Comparison of ENCODE assay signal across 9 mouse cellular contexts in genomic region chr11:79002551-79002951, GRCm38 (mm10). TPM values are rescaled to one million over a fixed set of nuclear protein-coding genes. Genes with fewer than 3 reads are reported as not detected.
DNase-seq lines count a peak whose midpoint lies in the region; ATAC-seq and TF ChIP-seq lines count a peak whose summit lies in the region.
"Had no signal": no experiment of that assay in that cellular context is flagged by ENCODE, and none has a peak within 500 bp of the region (broad histone marks: within the 10 kb centered on the region; RNA-seq: fewer than 3 reads in every experiment).

No protein-coding gene starts in this region.

- H3K36me3 ChIP-seq in hindbrain, embryonic 10.5 days = no peaks in the 10 kb centered on the region
- H3K36me3 ChIP-seq in hindbrain, embryonic 14.5 days (replicated peaks; ENCODE audit: control insufficient read depth, insufficient read depth) = no peaks in the 10 kb centered on the region
- H3K36me3 ChIP-seq in E14TG2a.4 (ENCODE audit: insufficient read depth, low read length) = peaks cover 1% of the 10 kb centered on the region
- no peaks in the 10 kb centered on the region for H3K36me3 ChIP-seq in liver, embryonic 13.5 days

- no peak overlapping the region for H3K4me2 ChIP-seq in hindbrain, embryonic 14.5 days (replicated peaks)
- H3K4me2 ChIP-seq in liver, embryonic 13.5 days = no peak overlapping the region

- no peak for DNase-seq in hindbrain, embryonic 10.5 days (ENCODE audit: low spot score)
- no peak for DNase-seq in hindbrain, embryonic 14.5 days (ENCODE audit: low spot score)
- DNase-seq in liver, embryonic 13.5 days = no peak
- no peak for DNase-seq in gastrocnemius, postnatal 10 days
- DNase-seq in T-cell, adult 2 months (ENCODE audit: low spot score) = no peak

- TF ChIP-seq CTCF in E14TG2a.4 (conservative IDR thresholded peaks at IDR 0.05; ENCODE audit: low read length) = no peak

- no peaks in the 10 kb centered on the region for H3K27me3 ChIP-seq in hindbrain, embryonic 10.5 days (ENCODE audit: insufficient read depth, poor library complexity, severe bottlenecking)
- no peaks in the 10 kb centered on the region for H3K27me3 ChIP-seq in hindbrain, embryonic 14.5 days (ENCODE audit: control insufficient read depth, insufficient read depth, low read length)
- no peaks in the 10 kb centered on the region for H3K27me3 ChIP-seq in E14TG2a.4 (ENCODE audit: insufficient read depth, low read length)
- no peaks in the 10 kb centered on the region for H3K27me3 ChIP-seq in liver, embryonic 13.5 days

- no peak overlapping the region for H3K4me3 ChIP-seq in hindbrain, embryonic 10.5 days
- H3K4me3 ChIP-seq in hindbrain, embryonic 14.5 days (replicated peaks; ENCODE audit: low read length) = no peak overlapping the region
- H3K4me3 ChIP-seq in E14TG2a.4 (replicated peaks; ENCODE audit: low read length) = peak overlapping the region; percentile 32; the same call in 1 of the 2 replicates
- H3K4me3 ChIP-seq in liver, embryonic 13.5 days (replicated peaks) = no peak overlapping the region
- H3K4me3 ChIP-seq: erythroblast, embryonic 14.5 days had no signal

- H3K9ac ChIP-seq in hindbrain, embryonic 14.5 days = no peak overlapping the region
- no peak overlapping the region for H3K9ac ChIP-seq in liver, embryonic 13.5 days

- H3K27ac ChIP-seq in hindbrain, embryonic 10.5 days = peak overlapping the region; percentile 59
- no peak overlapping the region for H3K27ac ChIP-seq in hindbrain, embryonic 14.5 days
- H3K27ac ChIP-seq in liver, embryonic 13.5 days = peak overlapping the region; percentile 40

- WGBS in hindbrain, embryonic 10.5 days = 71% methylated on average over 5 of the region's 5 CpGs
- WGBS in hindbrain, embryonic 14.5 days = 76% methylated on average over 5 of the region's 5 CpGs
- 35% methylated on average over 5 of the region's 5 CpGs for WGBS in liver, embryonic 13.5 days (ENCODE audit: insufficient replicate concordance)

- peaks cover 9% of the 10 kb centered on the region; the same call in 1 of the 2 replicates for H3K4me1 ChIP-seq in hindbrain, embryonic 10.5 days (replicated peaks)
- H3K4me1 ChIP-seq in hindbrain, embryonic 14.5 days (replicated peaks; ENCODE audit: control insufficient read depth, insufficient read depth, low read length) = no peaks in the 10 kb centered on the region
- peaks cover 78% of the 10 kb centered on the region for H3K4me1 ChIP-seq in E14TG2a.4 (replicated peaks; ENCODE audit: low read depth, low read length)
- H3K4me1 ChIP-seq in liver, embryonic 13.5 days (replicated peaks) = peaks cover 48% of the 10 kb centered on the region

- ATAC-seq in hindbrain, embryonic 14.5 days (ENCODE audit: low FRiP score) = no peak
- ATAC-seq in common myeloid progenitor, adult 5-6 weeks (replicated peaks; ENCODE audit: low read depth, poor library complexity, severe bottlenecking) = peak; percentile 19
- ATAC-seq in liver, embryonic 13.5 days (ENCODE audit: low read depth) = no peak
- no peak for ATAC-seq in granulocyte monocyte progenitor cell, adult 5-6 weeks (replicated peaks; ENCODE audit: poor library complexity, severe bottlenecking)

- peaks cover 5% of the 10 kb centered on the region; the same call in 1 of the 2 replicates for H3K9me3 ChIP-seq in hindbrain, embryonic 10.5 days
- no peaks in the 10 kb centered on the region for H3K9me3 ChIP-seq in hindbrain, embryonic 14.5 days (ENCODE audit: control insufficient read depth, low read length)
- peaks cover 12% of the 10 kb centered on the region for H3K9me3 ChIP-seq in E14TG2a.4 (ENCODE audit: low read length)
- H3K9me3 ChIP-seq in liver, embryonic 13.5 days (replicated peaks) = no peaks in the 10 kb centered on the region

RNA-seq across cellular contexts. Expression of gene Lgals9, which starts 17.8 kb away (rescaled TPM):
- 4.3 and 5.7 TPM in 2 replicates for polyA plus RNA-seq in hindbrain, embryonic 10.5 days (2016; fragmentation: Nextera tagmentation; extraction: Ambion mirVana)
- 12.2 and 13.7 TPM in 2 replicates for polyA plus RNA-seq in hindbrain, embryonic 14.5 days (2014; fragmentation: Nextera tagmentation; extraction: Ambion mirVana)
- total RNA-seq in common myeloid progenitor, adult 5-6 weeks (2017) = 146 and 172 TPM in 2 replicates
- polyA plus RNA-seq in liver, embryonic 13.5 days (2015; fragmentation: Nextera tagmentation; extraction: Ambion mirVana) = 64.8 and 69.1 TPM in 2 replicates
- total RNA-seq in granulocyte monocyte progenitor cell, adult 5-6 weeks (2014; fragmentation: Nextera tagmentation) = 273 and 289 TPM in 2 replicates
- total RNA-seq in granulocyte monocyte progenitor cell, adult 5-6 weeks (2017) = 68.6 and 84.9 TPM in 2 replicates
- total RNA-seq in gastrocnemius, postnatal 10 days (2021) = 10 to 100 TPM; 21.6 to 25.8 TPM
